Mouse (Mus musculus) left cerebral cortex, postnatal 10 days (tissue): ENCODE data around the gene Aifm3. TPM values are rescaled to one million over a fixed set of nuclear protein-coding genes. Genes with fewer than 3 reads are reported as not detected.
"Not testable (repeated sequence)": the region's sequence is repeated elsewhere in the genome, so short reads cannot be mapped to it uniquely, and the experiment has no call there.

Experiments
- DNase-seq, 2 experiments: peaks; one replicate each; pipeline ENCODE4 v3.0.0; 2021 to 2022; ENCODE audit warnings: low spot score in 2 of 2, mixed read lengths in 1 of 2; ENCODE audit errors: extremely low spot score in 1 of 2
- intact Hi-C: fragments of 180-260 bp; cut with DNase I; formaldehyde crosslinking; loops from one replicate; pipeline ENCODE4 v1.15.1; 2025
- total RNA-seq, 2 experiments: library from RNA; stranded (reverse); gene quantifications; 2 replicates each; pipeline ENCODE4 v1.2.3; 2021

Gene Aifm3
- total RNA-seq, 2 experiments from 2014 or later: 24.4 to 27.2 TPM

DNA sequence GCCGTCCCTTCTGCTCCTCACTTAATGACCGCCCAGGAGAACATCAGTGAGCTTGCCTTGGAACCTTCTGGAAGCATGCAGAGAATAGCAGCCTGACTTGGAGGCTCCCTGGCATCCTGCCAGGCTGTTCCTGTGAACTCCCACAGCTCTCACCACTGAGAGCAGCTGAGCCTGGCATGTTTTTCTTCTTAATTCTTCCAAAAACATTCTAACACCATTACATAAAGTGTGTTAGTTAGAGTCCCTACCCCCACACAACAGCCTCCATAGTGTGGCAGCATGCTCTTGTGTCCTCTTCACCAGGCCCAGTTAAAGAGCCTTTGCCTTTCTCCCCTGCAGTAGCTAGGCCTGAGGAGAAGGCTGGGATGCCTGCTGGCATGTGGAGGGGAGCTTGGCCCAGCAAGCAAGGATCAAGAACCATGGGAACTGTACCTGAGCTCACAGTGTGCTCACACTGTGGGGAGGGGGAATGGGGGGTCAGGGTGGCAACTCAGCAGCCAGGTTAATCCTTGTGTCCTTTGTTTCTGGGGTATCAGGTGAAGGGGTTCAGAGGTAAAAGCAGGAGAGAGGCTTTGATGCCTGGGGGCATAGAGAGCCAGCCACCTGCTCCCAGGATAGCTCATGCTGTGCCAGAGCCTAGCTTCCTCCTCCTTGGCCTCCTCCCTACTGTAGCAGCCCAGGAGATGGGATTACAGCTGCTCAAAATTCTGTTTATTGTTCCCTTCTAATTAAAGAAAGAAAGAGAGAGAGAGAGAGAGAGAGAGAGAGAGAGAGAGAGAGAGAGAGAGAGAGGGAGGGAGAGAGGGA lies 7.3 kb downstream of the Aifm3 start:
- peak; percentile 86 to 91 for DNase-seq
- intact Hi-C loops: no loop called here

DNA sequence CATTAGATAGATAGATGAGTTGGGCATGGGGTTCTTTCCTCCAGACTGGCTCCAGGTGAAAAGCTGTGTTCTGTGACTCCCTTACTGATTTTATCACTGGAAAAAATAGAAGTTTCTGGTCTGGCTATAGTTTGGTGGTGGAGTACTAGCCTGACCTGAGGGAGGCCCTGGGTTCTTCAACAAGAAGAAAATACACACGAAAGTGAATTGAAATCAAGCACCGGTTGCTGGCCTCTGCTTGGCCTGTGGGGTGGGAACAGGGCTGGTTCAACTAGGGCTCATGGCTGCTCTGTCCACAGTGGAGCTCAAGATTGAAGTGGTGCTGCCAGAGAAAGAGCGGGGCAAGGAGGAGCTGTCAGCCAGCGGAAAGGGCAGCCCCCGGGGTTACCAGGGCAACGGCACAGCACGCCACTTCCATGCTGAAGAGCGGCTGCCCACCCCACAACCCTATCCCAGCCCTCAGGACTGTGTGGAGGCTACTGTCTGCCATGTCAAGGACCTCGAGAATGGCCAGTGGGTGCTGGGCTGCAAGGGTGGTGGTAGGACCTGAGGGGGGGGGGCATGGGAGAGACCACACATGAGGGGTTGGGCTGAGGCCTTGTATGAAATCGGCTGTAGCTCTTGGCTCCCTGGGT lies 10.0 kb downstream of the Aifm3 start:
- peak in 1 of 2 experiments; percentile 81 for DNase-seq
- intact Hi-C loops: no loop called here

DNA sequence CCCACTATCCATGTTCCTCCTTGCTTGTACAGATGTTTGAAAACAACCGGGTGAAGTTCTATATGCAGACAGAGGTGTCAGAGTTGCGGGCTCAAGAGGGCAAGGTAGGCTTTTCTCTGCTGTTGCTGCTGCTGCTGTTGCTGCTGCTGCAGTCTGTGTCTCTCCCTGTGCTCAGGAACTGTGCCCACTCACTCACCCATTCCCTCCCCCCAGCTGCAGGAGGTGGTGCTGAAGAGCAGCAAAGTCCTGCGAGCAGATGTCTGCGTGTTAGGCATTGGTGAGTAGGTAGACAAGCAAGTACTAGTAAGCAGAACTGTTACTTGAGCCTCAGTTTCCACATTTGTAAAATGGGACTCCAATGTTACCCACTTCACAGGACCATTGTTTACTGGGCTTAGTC lies 13.3 kb downstream of the Aifm3 start:
- intact Hi-C loops: no loop called here
- no peak for DNase-seq

DNA sequence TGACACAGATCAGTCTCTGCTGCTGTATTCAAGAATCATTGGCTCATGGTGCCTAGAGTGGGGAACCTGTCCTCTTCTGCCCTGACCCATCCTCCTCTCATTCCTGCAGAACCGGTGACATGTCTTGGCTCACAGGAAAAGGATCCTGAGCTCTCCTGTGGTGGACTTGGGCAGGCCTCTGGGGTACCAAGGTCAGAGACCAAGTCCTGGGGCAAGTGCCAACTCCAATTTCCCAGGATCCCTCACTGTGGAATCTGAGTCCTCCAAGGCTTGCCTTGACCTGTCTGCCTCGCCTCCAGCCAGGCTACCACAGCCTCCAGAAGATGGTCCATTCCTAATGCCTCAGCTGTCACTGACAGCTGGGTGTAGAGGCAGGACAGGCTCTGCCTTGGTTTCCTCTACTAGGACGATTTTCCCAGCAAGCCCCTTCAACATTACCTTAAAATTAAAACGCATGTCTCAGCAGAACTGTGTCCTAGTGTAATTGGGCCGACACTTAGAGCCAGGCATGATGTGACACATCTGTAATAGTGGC lies 17.7 kb downstream of the Aifm3 start:
- intact Hi-C loops: no loop called here
- no peak for DNase-seq

DNA sequence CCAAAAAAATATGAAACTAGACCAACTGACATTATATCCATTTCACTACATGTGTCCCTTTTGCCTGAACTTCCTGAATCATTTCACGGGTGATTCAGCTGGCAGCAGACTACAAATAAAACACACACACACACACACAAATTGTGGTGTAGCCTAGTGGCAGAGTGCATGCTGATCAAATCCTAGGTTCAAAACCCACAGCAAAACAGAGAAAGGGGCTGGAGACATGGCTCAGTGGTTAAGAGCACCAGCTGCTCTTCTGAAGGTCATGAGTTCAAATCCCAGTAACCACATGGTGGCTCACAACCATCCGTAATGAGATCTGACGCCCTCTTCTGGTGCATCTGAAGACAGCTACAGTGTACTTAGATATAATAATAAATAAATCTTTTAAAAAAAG lies 18.6 kb downstream of the Aifm3 start:
- intact Hi-C loops, DNase-seq: not testable (repeated sequence)

DNA sequence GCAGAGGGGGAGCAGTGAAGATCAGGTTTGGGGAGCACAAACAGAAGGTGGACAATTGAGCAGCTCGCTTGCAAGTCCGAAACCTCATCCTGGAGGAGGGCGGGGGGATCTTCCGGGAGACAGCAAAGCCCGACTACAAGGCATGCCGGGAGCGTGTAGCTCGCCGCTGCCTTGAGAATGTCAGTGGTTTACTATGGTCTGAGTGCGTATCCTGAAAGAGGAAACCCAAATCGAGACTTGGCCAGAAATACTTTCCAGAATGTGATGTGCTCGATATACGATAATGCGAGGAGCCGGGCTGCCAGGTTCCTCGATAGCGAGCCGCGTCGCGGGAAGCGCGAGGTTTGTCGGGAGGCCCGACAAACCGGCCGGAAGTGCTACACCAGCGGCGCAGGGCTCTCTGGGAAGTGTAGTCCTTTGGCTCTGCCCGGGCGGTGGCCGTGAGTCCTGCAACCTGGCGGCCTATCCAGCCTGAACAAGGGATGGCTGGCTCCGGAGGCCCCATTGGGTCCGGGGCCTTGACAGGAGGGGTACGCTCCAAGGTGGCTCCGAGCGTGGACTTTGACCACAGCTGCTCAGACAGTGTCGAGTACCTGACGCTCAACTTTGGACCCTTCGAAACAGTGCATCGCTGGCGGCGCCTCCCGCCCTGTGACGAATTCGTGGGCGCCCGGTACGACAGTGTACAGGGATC lies 19.3 kb downstream of the Aifm3 start, which contains the start of gene Lztr1:
Gene Lztr1 (plus strand): TSS at position 143 of the 694 bp plus-strand sequence.
- intact Hi-C loops: no loop called here
- peak; percentile 85 to 92 for DNase-seq

DNA sequence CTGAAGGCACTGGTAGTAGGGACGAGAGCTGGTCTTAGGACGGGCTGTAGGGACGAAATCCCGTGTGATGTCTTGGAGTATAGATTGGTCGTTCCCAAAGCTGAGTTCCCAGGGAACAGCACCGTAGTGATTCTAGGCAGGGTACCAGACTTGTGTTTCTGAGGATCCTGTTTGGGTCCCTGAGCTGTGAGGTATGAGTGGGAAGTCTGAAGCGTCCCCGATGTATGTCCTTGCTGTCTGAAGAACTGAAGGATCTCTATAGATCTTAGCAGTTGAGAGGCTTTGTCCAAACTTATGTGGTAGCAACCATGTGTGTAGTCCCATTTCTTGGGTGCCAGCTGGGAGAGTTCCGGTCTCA lies 19.8 kb downstream of the Aifm3 start:
- intact Hi-C loops: no loop called here
- DNase-seq: no peak

DNA sequence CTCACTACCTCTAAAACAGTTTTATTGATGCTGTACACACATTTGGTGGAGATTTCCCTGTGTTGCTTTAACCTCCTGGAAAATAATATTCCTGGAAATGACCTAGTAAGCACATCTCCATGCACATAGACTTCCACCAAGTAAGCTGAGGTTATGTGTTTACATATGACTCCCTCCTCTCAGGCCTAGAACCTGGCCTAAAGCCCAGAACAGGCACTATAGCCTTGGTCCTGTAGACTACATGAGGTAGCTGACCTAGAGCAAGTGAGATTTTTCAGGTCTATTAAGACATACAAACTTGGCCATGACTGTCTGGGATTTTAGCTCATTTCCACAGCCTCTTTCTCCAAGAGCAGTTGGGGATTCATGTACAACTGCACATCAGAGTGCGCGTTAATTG lies 20.7 kb downstream of the Aifm3 start:
- DNase-seq: no peak
- intact Hi-C loops: no loop called here

DNA sequence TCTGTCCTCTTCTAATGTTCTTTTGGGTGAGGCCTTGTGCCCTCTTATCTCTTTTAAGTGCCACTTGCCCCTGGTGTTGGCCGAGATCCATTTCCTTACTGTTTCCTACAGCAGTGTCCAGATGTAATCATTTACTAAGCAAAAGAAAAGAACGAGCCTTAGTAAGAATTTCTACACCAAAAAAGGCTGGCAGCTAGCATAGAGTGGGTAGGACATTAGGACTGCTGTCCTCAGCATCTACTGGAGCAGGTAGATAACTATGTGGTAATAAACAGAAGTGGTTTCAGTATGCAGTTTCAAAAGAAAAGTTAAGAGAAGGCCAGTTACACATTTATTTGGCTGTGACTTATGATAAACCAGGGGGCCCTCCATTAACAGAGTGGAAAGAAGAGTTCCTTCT lies 21.3 kb downstream of the Aifm3 start:
- intact Hi-C loops: no loop called here
- DNase-seq: no peak

DNA sequence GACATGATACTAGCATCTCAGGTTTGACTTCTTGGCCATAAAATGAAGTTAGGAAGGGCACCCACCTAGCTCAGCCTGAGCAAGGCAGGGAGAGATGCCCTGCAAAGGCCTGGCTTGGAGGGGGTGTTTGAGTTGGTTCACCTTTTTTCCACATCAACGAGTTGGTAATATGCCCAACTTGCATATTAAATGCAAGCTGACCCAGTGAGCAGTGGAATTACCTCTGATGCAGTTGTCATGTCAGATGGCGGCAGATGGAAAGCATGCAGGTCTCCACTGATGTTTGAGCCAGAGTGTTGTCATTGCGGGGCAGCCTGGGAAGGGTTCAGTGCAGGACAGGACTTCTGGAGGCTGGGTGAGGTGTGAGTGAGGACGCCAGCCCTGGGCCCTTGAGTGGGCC lies 22.0 kb downstream of the Aifm3 start:
- intact Hi-C loops: no loop called here
- DNase-seq: no peak

DNA sequence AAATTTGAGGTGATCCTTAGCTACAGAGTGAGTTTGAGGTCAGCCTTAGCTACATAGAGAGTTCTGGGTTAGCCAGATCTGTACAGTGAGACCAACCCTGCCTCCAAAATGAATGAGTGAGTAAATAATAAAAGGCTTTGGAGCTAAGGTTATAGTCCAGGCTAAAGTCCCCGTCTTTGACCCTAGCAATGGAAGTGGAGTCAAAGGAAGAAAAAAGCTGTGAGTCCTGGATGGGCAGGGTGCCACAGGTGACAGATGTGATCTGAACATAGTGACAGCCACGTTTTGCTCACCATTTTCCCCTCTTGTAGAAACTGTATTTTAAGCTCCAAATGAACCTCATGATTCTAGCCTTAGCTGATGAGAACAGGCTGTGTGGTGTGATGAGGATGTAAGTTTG lies 29.5 kb downstream of the Aifm3 start:
- intact Hi-C loops: no loop called here
- no peak for DNase-seq

DNA sequence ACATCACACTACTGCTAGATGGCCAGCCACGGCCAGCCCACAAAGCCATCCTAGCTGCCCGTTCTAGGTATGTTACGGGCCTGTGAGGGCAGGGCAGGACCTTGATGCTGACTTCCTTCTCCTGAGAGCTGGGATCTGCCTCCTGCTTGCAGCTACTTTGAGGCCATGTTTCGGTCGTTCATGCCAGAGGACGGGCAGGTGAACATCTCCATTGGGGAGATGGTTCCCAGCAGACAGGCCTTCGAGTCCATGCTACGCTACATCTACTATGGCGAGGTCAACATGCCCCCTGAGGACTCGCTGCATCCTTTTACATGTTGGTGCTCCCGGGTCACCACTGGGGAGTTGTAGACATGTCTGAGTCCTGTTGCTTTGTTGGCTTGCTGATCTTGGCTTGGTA lies 34.7 kb downstream of the Aifm3 start:
- no peak for DNase-seq
- intact Hi-C loops: no loop called here

DNA sequence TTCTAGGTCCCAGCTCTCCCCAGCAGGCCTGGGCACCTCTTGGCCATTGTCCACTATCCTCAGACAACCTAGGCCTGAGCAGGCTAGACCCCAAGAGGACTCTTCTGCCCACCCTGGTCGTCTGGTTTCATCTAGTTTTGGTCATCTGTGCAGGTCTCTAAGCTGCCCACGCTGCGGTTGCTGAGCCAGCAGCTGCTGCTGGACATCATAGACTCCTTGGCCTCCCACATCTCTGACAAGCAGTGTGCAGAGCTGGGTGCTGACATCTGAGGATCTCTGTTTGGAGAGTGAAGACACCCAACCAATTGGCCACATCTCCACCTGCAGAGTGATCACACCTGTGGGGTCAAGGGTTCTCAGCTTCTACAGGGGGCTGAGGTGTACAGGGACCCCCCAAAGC lies 36.1 kb downstream of the Aifm3 start:
- intact Hi-C loops: no loop called here
- no peak for DNase-seq

DNA sequence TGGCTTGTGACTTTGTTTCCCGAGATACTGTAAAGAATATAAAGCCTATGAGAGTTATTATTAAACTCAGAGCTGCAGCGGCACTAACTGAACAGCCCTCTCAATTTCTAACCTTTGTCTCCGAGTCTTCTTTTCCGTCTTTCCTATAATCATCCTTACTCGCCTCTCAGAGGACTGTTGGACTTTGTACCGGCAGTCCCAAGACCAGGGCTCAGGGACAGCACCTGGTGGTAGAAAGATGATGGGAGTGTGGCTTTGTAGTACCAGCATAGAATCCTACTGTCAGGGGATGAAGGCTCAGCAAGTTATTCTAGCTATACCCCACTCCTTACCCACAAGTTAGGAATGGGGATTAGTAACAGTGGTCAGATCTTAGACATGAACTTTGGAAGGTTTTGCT lies 36.8 kb downstream of the Aifm3 start:
- no peak for DNase-seq
- intact Hi-C loops: no loop called here

DNA sequence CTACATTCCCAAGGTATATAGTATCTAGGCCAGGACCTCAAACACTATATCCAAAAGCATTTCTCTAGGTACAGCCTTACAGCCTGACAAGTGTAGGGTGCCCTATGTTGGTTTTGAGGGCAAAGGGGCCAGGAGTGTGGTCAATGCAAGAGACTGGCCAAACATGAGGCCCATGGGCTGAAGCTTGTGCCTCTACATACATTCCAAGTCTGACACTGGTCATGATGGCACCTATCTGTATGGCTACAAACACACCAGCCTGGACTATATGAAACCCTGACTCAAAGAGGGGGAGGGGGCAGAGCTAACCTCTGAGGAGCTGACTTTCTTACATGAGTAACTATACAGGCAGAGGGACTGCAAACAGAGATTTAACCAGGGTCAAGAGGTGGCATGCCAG lies 38.2 kb downstream of the Aifm3 start:
- no peak for DNase-seq
- intact Hi-C loops: no loop called here

DNA sequence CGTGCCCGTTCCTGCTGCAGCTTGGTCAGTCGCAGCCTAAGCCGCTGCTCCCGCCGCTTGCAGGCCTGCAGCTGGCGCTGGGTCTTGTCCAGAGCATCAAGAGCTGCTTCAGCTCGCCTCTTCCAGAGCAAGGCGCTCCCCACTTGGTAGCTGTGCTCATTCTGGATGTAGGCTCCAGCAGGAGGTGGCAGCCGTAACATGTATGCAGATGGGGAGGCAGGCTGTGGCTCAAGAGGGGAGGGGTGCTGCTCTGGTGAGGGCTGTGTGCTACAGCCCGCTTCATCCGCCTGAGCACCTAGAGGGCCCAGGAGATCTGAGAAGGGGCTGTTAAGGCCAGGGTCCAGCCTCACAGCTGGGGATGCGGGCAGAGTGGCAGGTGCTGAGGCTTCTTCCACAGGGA lies 38.9 kb downstream of the Aifm3 start:
- no peak for DNase-seq
- intact Hi-C loops: no loop called here

DNA sequence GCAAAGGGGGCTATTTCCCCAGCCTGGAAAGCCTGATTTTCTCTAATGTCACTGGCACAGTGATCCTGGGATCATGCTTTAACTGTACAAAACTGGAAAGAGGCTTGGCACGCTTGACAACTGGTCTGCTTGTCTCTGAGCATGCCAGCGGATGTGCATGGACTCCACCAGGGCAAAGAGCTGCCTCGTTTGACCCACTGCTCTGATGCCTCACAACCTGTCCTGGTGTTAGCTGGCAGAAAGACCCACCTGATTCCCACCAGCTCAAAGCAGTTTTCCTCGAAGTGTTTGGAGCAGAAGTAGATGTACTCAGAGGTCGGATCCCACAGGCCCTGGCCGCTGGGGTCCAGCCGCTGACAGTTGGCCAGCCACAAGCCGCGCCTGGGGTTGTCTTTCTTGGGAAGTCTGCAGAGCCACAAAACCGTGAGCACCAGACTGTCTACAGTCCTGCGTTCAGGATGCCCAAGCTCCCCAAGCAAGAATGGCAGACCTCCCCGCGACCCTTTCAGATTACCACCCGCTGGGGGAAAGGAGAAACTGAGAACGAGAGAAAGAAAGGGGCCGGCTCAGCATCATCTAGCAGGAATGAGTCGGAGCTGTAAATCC lies 40.7 kb downstream of the Aifm3 start:
- intact Hi-C loops: no loop called here
- DNase-seq: no peak

DNA sequence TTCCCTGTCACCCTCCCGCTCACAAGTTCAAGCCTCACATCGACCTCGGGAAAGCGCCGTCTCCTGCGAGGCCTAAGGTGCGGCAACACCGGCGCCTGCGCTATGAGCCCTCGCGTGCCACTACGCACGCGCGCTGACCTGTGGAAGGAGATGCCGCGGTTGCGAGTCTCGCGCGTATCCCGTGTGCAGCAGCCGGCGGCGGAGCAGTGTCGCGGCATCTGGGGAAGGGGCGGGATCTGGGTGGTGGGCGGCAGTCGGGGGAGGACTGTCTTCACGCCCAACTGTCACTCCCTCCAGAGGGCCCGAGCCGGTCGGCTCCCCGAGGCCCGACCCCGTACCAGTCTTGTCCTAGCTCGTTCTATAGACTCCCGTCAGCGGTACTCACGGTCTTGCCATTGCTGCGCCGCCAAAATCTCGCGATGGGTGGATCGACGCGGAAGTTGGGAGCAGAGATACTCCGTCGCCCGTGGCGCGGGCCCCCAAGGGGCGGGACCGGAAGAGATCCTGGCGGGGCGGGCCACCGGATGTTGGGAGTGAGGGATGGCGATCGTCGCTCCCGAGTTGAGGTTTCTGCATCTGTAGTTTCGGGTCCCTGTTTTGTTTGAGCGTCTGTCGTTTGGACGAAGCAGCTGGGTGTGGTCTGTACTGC lies 41.4 kb downstream of the Aifm3 start, which contains the start of gene Thap7:
Gene Thap7 (minus strand): TSS at position 497 of the 649 bp plus-strand sequence.
- peak; percentile 94 to 98 for DNase-seq
- intact Hi-C loops: no loop called here

DNA sequence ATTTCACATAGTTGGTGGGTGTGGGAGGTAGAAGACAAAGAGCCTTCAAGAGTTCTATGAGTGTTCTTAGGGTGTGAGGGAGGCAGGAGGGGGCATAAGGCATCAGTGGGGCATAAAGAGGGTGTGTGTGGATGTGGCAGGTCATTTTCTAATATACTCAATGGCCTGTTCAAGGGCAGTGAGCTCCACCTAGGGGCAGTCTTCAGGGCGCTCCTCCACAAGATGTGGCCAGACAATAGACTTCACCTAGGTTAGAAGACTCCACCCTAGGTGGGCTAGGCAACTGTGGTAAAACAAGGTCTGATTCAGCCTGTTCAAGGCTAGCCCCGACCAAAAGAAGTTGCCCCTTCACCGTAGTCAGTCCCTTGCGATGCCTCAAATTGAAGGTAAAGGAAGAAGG lies 42.9 kb downstream of the Aifm3 start:
- intact Hi-C loops: no loop called here
- no peak for DNase-seq
